Mouse (Mus musculus) liver, adult 2 months (tissue): ENCODE measurements at regions not wholly inside any gene's neighbourhood (a gene's known extent, or its start where the extent isn't known, plus 50 kb on each side); places are given as distances from the start of the nearest gene placed in this dataset.

ENCODE experiments used
- DNase-seq: peaks from one replicate; pipeline ENCODE4 v3.0.0-alpha.2; 2011; ENCODE audit warnings: low read depth, low spot score; ENCODE audit errors: extremely low read depth
- H3K27ac ChIP-seq: fragments of 200-500 bp; replicated peaks from 2 replicates; pipeline ENCODE4 v1.5.1; 2012; ENCODE audit warnings: low read depth, mild to moderate bottlenecking, control low read depth, inconsistent platforms, low read length; ENCODE audit not compliant: insufficient read depth
- H3K27me3 ChIP-seq: fragments of 200-500 bp; 2 replicates; pipeline ENCODE4 v1.6.1; 2012; ENCODE audit warnings: mild to moderate bottlenecking, moderate library complexity, low read length, inconsistent platforms; ENCODE audit not compliant: control insufficient read depth, insufficient read depth
- H3K36me3 ChIP-seq: fragments of 200-500 bp; 2 replicates; pipeline ENCODE4 v1.6.1; 2012; ENCODE audit warnings: low read length, inconsistent platforms; ENCODE audit not compliant: control insufficient read depth, insufficient read depth
- H3K4me1 ChIP-seq: fragments of 200-500 bp; 2 replicates; pipeline ENCODE4 v1.6.1; 2011; ENCODE audit warnings: low read length; ENCODE audit not compliant: control insufficient read depth, insufficient read depth
- H3K4me3 ChIP-seq: fragments of 200-500 bp; 2 replicates; pipeline ENCODE4 v1.5.1; 2011; ENCODE audit warnings: low read depth, mild to moderate bottlenecking, control low read depth, low read length, moderate library complexity; ENCODE audit not compliant: insufficient read depth
- H3K79me2 ChIP-seq: fragments of 200-500 bp; 2 replicates; pipeline ENCODE4 v1.6.1; 2012; ENCODE audit warnings: inconsistent platforms, mild to moderate bottlenecking, low read length, moderate library complexity; ENCODE audit not compliant: control insufficient read depth, insufficient read depth
- H3K9ac ChIP-seq: fragments of 200-500 bp; 2 replicates; pipeline ENCODE4 v1.6.1; 2012; ENCODE audit warnings: low read depth, mild to moderate bottlenecking, control low read depth, inconsistent platforms, low read length
- CTCF ChIP-seq: fragments of 200-500 bp; IDR thresholded peaks from 2 replicates; pipeline ENCODE4 v1.5.1; 2011; ENCODE audit warnings: low read depth, low read length, control low read depth
- POLR2A ChIP-seq: fragments of 200-500 bp; IDR thresholded peaks from 2 replicates; pipeline ENCODE4 v1.6.1; 2011; ENCODE audit warnings: low read length, control low read depth; ENCODE audit not compliant: insufficient read depth; ENCODE audit errors: extremely low read depth
- WGBS: fragments of 180-500 bp; shearing (Covaris S2); methylation state at CpG from one replicate; pipeline ENCODE4 v1.1.7; 2018; 5-methylcytosine and 5-hydroxymethylcytosine counted together

DNA sequence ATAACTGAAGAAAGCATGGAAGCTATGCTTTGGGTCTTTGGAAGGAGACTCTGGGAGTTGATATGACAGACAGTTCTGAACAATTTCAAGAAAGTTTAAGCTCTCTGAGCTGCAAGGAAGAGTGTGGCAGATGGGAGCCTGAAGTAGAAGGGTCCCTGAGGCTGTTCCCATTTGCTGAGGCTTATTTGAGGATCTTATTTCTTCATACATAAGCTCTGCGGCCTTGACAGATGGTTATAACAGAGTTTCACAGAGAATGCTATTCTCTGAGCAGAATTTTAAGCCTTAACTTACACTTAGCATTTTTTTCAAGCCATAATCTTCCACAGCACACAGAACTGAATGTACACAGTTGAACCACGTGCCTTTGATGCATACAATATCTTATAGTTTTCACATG lies 278.7 kb downstream of the Plk2 start:
- Histone ChIP-seq H3K27me3 (no peaks in the 10 kb centered on the region), H3K36me3 (no peaks in the 10 kb centered on the region), H3K9ac (no peak overlapping the region), H3K79me2 (no peaks in the 10 kb centered on the region), H3K4me1 (no peaks in the 10 kb centered on the region), H3K27ac (no peak overlapping the region), H3K4me3 (no peak overlapping the region)
- TF ChIP-seq POLR2A, result no peak
- no peak for TF ChIP-seq CTCF
- DNase-seq, result no peak
- WGBS, result 98% methylated on average over 2 of the region's 2 CpGs

DNA sequence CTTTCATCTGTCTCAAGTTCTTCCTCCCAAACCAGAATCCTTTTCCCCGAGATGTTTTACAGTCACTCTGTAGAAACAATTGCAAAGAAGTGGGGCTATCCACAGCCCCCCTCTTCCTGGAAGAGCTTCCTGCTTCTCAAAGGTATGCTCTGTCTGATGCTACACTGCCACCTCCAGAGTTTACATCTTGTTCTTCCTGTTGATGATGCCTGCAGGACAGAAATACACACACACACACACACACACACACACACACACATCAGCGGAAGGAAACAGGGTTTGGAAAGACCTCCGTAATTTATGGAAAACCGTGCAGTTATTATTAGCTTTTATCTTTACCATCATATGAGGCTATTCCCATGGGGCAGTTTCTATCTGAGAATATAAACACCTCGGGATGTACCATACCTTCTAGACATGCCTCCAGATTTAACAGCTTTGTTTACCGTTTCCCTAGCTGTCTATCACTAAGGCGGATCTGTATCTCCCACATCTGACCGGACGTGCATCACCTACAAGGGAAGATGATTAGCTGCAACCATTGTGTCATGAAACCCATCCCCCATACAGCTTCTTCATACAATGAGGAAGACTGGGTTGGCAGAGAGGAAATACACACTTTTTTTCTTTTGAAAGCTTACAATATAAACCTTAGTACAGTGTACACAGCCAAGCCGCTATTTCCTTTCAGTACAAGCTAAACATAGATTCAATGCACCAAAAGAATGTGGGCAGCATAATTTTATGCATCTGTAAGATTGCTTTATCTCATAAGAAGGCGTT lies 288.6 kb downstream of the Plk2 start:
- H3K4me1 ChIP-seq, result no peaks in the 10 kb centered on the region
- H3K27ac ChIP-seq, result no peak overlapping the region
- H3K36me3 ChIP-seq, result no peaks in the 10 kb centered on the region
- DNase-seq, result no peak
- H3K4me3 ChIP-seq, result no peak overlapping the region
- no peak overlapping the region for H3K9ac ChIP-seq
- no peaks in the 10 kb centered on the region for H3K27me3 ChIP-seq
- H3K79me2 ChIP-seq, result no peaks in the 10 kb centered on the region
- TF ChIP-seq CTCF, result no peak
- TF ChIP-seq POLR2A, result no peak
- WGBS, result 74% methylated on average over 11 of the region's 11 CpGs

DNA sequence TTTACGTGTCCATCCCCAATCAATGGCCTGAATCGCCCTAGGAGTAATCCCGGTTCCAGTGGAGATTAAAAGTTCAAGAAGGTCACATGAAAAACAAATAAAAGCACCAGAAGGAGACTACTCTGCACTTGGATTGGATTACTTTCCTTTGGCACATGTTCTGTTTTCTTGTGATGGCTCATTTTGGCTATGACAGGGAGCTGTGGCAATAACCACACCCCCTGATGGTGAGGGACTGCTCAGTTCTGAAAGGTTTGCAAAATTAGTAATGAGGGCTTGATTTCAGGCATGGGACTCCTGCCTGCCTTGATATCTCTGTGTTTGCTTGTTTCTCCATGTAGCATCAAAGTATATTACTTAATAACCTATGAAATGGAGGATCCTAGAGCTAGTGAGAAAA lies 293.9 kb downstream of the Plk2 start:
- Histone ChIP-seq H3K4me1 (no peaks in the 10 kb centered on the region), H3K9ac (no peak overlapping the region), H3K27ac (no peak overlapping the region), H3K4me3 (no peak overlapping the region), H3K36me3 (no peaks in the 10 kb centered on the region), H3K27me3 (no peaks in the 10 kb centered on the region), H3K79me2 (no peaks in the 10 kb centered on the region)
- 75% methylated on average over 3 of the region's 3 CpGs for WGBS
- TF ChIP-seq POLR2A (no peak), CTCF (no peak)
- no peak for DNase-seq

DNA sequence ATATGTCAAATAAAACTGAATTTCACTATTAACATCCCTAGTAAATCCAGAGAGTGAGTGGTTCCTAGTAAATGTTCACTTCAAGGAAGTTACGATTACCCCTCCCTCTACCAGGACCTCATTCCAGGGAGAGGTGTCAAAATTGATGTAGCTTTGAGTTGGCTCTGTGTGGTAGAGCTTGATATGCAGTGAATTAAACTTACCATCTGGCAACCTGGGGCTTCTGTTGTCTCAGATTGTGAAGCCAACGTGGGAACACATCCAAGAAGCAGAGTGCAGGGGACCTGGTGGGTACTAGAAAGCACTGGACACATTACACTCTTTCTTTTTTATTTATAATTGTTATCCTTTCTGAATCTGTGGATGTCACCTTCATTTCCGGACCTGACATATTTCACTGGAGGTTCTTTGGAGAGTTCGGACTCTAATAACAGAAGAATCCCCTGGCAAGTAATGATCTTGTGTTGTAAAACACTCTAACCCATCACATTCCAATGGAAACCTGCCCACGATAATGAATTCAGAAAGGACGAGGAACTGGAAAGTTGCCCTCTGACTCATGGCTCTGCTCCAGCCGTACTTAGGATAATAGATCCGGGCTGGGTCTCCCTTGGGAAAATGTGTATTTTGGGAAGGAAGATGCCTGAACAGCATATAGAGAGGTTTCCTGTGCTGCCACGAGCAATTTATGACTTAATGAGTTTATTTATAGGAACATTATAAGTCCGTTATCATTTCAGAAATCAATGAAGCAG lies 295.8 kb downstream of the Plk2 start:
- Histone ChIP-seq H3K9ac (no peak overlapping the region), H3K4me3 (no peak overlapping the region), H3K79me2 (no peaks in the 10 kb centered on the region), H3K27me3 (no peaks in the 10 kb centered on the region), H3K27ac (no peak overlapping the region), H3K36me3 (no peaks in the 10 kb centered on the region), H3K4me1 (no peaks in the 10 kb centered on the region)
- no peak for TF ChIP-seq CTCF
- TF ChIP-seq POLR2A, result no peak
- 72% methylated on average over 10 of the region's 10 CpGs for WGBS
- no peak for DNase-seq

DNA sequence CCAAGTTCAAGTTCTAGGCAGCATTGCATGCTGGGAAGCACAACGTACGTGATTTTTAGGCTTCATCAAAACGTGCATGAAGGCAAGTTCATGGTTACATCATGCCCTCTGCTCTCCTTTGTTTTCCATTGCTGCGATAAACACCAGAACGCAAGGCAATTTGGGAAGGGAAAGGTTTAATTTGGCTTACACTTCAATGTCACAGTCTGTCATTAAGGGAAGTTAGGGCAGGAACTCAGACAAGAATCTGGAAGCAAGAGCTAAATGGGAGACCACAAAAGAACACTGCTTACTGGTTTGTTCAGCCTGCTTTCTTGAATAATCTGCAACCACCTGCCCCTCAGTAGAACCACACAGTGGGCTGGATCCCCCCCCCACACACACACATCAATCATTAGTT lies 297.9 kb downstream of the Plk2 start:
- H3K4me1 ChIP-seq, result peaks cover 4% of the 10 kb centered on the region
- WGBS, result 77% methylated on average over 5 of the region's 5 CpGs
- H3K27me3 ChIP-seq, result no peaks in the 10 kb centered on the region
- TF ChIP-seq CTCF (no peak), POLR2A (no peak)
- no peak overlapping the region for H3K27ac ChIP-seq
- no peaks in the 10 kb centered on the region for H3K36me3 ChIP-seq
- H3K79me2 ChIP-seq, result no peaks in the 10 kb centered on the region
- H3K9ac ChIP-seq, result no peak overlapping the region
- H3K4me3 ChIP-seq, result no peak overlapping the region
- no peak for DNase-seq

DNA sequence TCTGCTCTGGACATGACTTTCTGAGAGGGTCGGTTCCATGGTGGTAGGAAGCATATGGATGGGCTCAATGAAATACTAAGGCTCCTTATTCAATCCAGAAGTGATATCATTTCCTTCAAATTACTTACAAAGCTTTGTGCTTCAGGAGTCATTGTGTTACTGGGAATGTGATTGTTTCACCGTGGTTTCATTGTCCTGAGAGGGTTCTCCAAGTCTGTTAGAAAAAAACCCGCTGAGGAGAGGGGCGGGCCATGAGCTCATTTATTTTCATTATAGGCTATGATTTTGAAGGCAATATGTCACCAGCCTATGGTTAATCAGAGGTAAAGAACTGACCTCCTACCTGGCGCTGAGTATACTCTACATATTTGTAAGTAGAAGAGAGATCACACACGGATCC lies 300.0 kb downstream of the Plk2 start:
- H3K27ac ChIP-seq, result no peak overlapping the region
- no peak for TF ChIP-seq CTCF
- TF ChIP-seq POLR2A, result no peak
- H3K4me1 ChIP-seq, result peaks cover 4% of the 10 kb centered on the region
- no peak overlapping the region for H3K4me3 ChIP-seq
- no peaks in the 10 kb centered on the region for H3K36me3 ChIP-seq
- no peak for DNase-seq
- 93% methylated on average over 6 of the region's 6 CpGs for WGBS
- no peak overlapping the region for H3K9ac ChIP-seq
- H3K27me3 ChIP-seq, result no peaks in the 10 kb centered on the region
- H3K79me2 ChIP-seq, result no peaks in the 10 kb centered on the region
